Mouse (Mus musculus): ENCODE data around the gene Cd59a. TPM values are rescaled to one million over a fixed set of nuclear protein-coding genes. Genes with fewer than 3 reads are reported as not detected.
"Not testable (repeated sequence)": the region's sequence is repeated elsewhere in the genome, so short reads cannot be mapped to it uniquely, and the experiment has no call there.

Gene Cd59a
- polyA plus RNA-seq, 1 experiment = 10.5 TPM

- no peaks in the 10 kb centered on the region for H3K36me3 ChIP-seq (ENCODE audit: control insufficient read depth, insufficient read depth, low read length, poor library complexity, severe bottlenecking)
- no peak overlapping the region for H3K27ac ChIP-seq (ENCODE audit: insufficient read depth, low read length)
- no peak overlapping the region for H3K4me3 ChIP-seq (ENCODE audit: low read depth, low read length)
- H3K9me3 ChIP-seq (replicated peaks; ENCODE audit: control insufficient read depth, insufficient read depth, low read length, poor library complexity, severe bottlenecking) = no peaks in the 10 kb centered on the region
- no peak overlapping the region for H3K9ac ChIP-seq (ENCODE audit: low read depth, poor library complexity, severe bottlenecking)
- H3K27me3 ChIP-seq (ENCODE audit: control insufficient read depth, insufficient read depth, low read length, poor library complexity, severe bottlenecking) = no peaks in the 10 kb centered on the region
- peaks cover 1% of the 10 kb centered on the region for H3K4me1 ChIP-seq (ENCODE audit: control insufficient read depth, insufficient read depth, low read length)
- TF ChIP-seq POLR2A (IDR thresholded peaks at IDR 0.05; ENCODE audit: insufficient read depth, low read length) (no peak), CTCF (IDR thresholded peaks at IDR 0.05; ENCODE audit: low read depth, low read length) (no peak), EP300 (IDR thresholded peaks at IDR 0.05; ENCODE audit: insufficient read depth, low read depth, low read length) (no peak)
Measured at GRCm38 (mm10) chr2:104114898-104115297, 19.3 kb downstream of the Cd59a start.

GRCm38 (mm10) chr2:104117173-104117572, 21.6 kb downstream of the Cd59a start:
- not testable (repeated sequence) for H3K27me3 ChIP-seq (ENCODE audit: control insufficient read depth, insufficient read depth, low read length, poor library complexity, severe bottlenecking); H3K9me3 ChIP-seq (replicated peaks; ENCODE audit: control insufficient read depth, insufficient read depth, low read length, poor library complexity, severe bottlenecking); H3K27ac ChIP-seq (ENCODE audit: insufficient read depth, low read length); H3K9ac ChIP-seq (ENCODE audit: low read depth, poor library complexity, severe bottlenecking); H3K4me1 ChIP-seq (ENCODE audit: control insufficient read depth, insufficient read depth, low read length); H3K4me3 ChIP-seq (ENCODE audit: low read depth, low read length); H3K36me3 ChIP-seq (ENCODE audit: control insufficient read depth, insufficient read depth, low read length, poor library complexity, severe bottlenecking)

GRCm38 (mm10) chr2:104119097-104119496, 23.5 kb downstream of the Cd59a start:
- Histone ChIP-seq H3K9me3 (replicated peaks; ENCODE audit: control insufficient read depth, insufficient read depth, low read length, poor library complexity, severe bottlenecking) (no peaks in the 10 kb centered on the region), H3K4me1 (ENCODE audit: control insufficient read depth, insufficient read depth, low read length) (peaks cover 5% of the 10 kb centered on the region), H3K9ac (ENCODE audit: low read depth, poor library complexity, severe bottlenecking) (no peak overlapping the region), H3K27me3 (ENCODE audit: control insufficient read depth, insufficient read depth, low read length, poor library complexity, severe bottlenecking) (no peaks in the 10 kb centered on the region), H3K27ac (ENCODE audit: insufficient read depth, low read length) (no peak overlapping the region), H3K4me3 (ENCODE audit: low read depth, low read length) (no peak overlapping the region), H3K36me3 (ENCODE audit: control insufficient read depth, insufficient read depth, low read length, poor library complexity, severe bottlenecking) (no peaks in the 10 kb centered on the region)
- TF ChIP-seq EP300 (IDR thresholded peaks at IDR 0.05; ENCODE audit: insufficient read depth, low read depth, low read length) (no peak), POLR2A (IDR thresholded peaks at IDR 0.05; ENCODE audit: insufficient read depth, low read length) (no peak), CTCF (IDR thresholded peaks at IDR 0.05; ENCODE audit: low read depth, low read length) (no peak)

GRCm38 (mm10) chr2:104120312-104120711, 24.7 kb downstream of the Cd59a start:
- Histone ChIP-seq H3K36me3 (ENCODE audit: control insufficient read depth, insufficient read depth, low read length, poor library complexity, severe bottlenecking) (no peaks in the 10 kb centered on the region), H3K27ac (ENCODE audit: insufficient read depth, low read length) (no peak overlapping the region), H3K27me3 (ENCODE audit: control insufficient read depth, insufficient read depth, low read length, poor library complexity, severe bottlenecking) (no peaks in the 10 kb centered on the region), H3K9ac (ENCODE audit: low read depth, poor library complexity, severe bottlenecking) (no peak overlapping the region), H3K4me1 (ENCODE audit: control insufficient read depth, insufficient read depth, low read length) (peaks cover 5% of the 10 kb centered on the region), H3K9me3 (replicated peaks; ENCODE audit: control insufficient read depth, insufficient read depth, low read length, poor library complexity, severe bottlenecking) (no peaks in the 10 kb centered on the region), H3K4me3 (ENCODE audit: low read depth, low read length) (no peak overlapping the region)
- TF ChIP-seq CTCF (IDR thresholded peaks at IDR 0.05; ENCODE audit: low read depth, low read length) = no peak
- TF ChIP-seq EP300 (IDR thresholded peaks at IDR 0.05; ENCODE audit: insufficient read depth, low read depth, low read length) = no peak
- no peak for TF ChIP-seq POLR2A (IDR thresholded peaks at IDR 0.05; ENCODE audit: insufficient read depth, low read length)

GRCm38 (mm10) chr2:104121681-104122504, 26.3 kb downstream of the Cd59a start:
- Histone ChIP-seq H3K36me3 (ENCODE audit: control insufficient read depth, insufficient read depth, low read length, poor library complexity, severe bottlenecking) (no peaks in the 10 kb centered on the region), H3K27me3 (ENCODE audit: control insufficient read depth, insufficient read depth, low read length, poor library complexity, severe bottlenecking) (no peaks in the 10 kb centered on the region), H3K4me1 (ENCODE audit: control insufficient read depth, insufficient read depth, low read length) (peaks cover 5% of the 10 kb centered on the region), H3K4me3 (ENCODE audit: low read depth, low read length) (no peak overlapping the region), H3K9ac (ENCODE audit: low read depth, poor library complexity, severe bottlenecking) (no peak overlapping the region), H3K27ac (ENCODE audit: insufficient read depth, low read length) (no peak overlapping the region), H3K9me3 (replicated peaks; ENCODE audit: control insufficient read depth, insufficient read depth, low read length, poor library complexity, severe bottlenecking) (no peaks in the 10 kb centered on the region)
- TF ChIP-seq CTCF (IDR thresholded peaks at IDR 0.05; ENCODE audit: low read depth, low read length) (no peak), POLR2A (IDR thresholded peaks at IDR 0.05; ENCODE audit: insufficient read depth, low read length) (no peak), EP300 (IDR thresholded peaks at IDR 0.05; ENCODE audit: insufficient read depth, low read depth, low read length) (no peak)

- Histone ChIP-seq H3K4me1 (ENCODE audit: control insufficient read depth, insufficient read depth, low read length) (peaks cover 5% of the 10 kb centered on the region), H3K4me3 (ENCODE audit: low read depth, low read length) (peak within 1 kb of the TSS; percentile 68), H3K36me3 (ENCODE audit: control insufficient read depth, insufficient read depth, low read length, poor library complexity, severe bottlenecking) (no peaks in the 10 kb centered on the region), H3K27me3 (ENCODE audit: control insufficient read depth, insufficient read depth, low read length, poor library complexity, severe bottlenecking) (no peaks in the 10 kb centered on the region), H3K9me3 (replicated peaks; ENCODE audit: control insufficient read depth, insufficient read depth, low read length, poor library complexity, severe bottlenecking) (no peaks in the 10 kb centered on the region), H3K27ac (ENCODE audit: insufficient read depth, low read length) (no peak within 1 kb of the TSS), H3K9ac (ENCODE audit: low read depth, poor library complexity, severe bottlenecking) (peak within 1 kb of the TSS; percentile 84)
- peak; percentile 63; the same call in 1 of the 2 replicates for TF ChIP-seq EP300 (IDR thresholded peaks at IDR 0.05; ENCODE audit: insufficient read depth, low read depth, low read length)
- no peak for TF ChIP-seq CTCF (IDR thresholded peaks at IDR 0.05; ENCODE audit: low read depth, low read length)
- TF ChIP-seq POLR2A (IDR thresholded peaks at IDR 0.05; ENCODE audit: insufficient read depth, low read length) = peak; percentile 10
Measured at GRCm38 (mm10) chr2:104122505-104123378, 27.1 kb downstream of the Cd59a start, which contains the start of gene A930018P22Rik. Gene A930018P22Rik, plus strand, starts transcription at chr2:104122769.

Measured in ES-Bruce4 (cell line).